Mouse (Mus musculus) G1E (cell line): ENCODE data around the gene Mex3a.

Source experiments
- CTCF ChIP-seq: IDR thresholded peaks from 2 replicates; pipeline ENCODE4 v1.5.1; 2012; ENCODE audit warnings: low read depth, low read length, inconsistent platforms, mixed read lengths
- GATA1 ChIP-seq: IDR thresholded peaks from 2 replicates; pipeline ENCODE4 v1.6.1; 2012; ENCODE audit warnings: borderline replicate concordance, low read length, inconsistent platforms, mixed read lengths
- GATA2 ChIP-seq: IDR thresholded peaks from 2 replicates; pipeline ENCODE4 v1.6.1; 2012; ENCODE audit warnings: low read depth, low read length, inconsistent platforms, borderline replicate concordance
- POLR2AphosphoS5 ChIP-seq: IDR thresholded peaks from 2 replicates; pipeline ENCODE4 v1.6.1; 2012; ENCODE audit warnings: low read depth, low read length, inconsistent platforms; ENCODE audit not compliant: insufficient replicate concordance
- TAL1 ChIP-seq: conservative IDR thresholded peaks from 2 replicates; pipeline ENCODE4 v1.6.1; 2012; ENCODE audit warnings: low read depth, low read length, inconsistent platforms, mixed read lengths

DNA sequence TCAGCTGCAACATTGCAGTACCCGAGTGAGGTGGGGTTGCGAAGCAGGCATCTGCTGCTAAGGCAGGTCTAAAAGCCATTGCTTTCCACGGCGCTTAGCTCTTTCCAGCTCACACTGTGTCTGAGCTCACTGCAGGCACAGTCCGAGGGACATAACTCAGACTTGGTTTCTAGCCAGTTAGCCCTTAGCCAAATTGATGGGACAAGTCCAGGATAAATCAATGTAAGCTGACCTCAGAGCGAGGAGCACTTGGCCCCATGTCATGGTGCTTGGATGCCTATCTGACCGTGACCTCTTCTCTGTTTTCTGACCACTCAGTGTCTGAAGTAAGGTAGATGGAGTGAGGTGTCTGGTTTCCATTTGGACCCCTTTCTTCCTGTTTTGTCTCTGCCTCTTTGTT lies 31.8 kb downstream of the Mex3a start:
- TF ChIP-seq CTCF: no peak
- no peak for TF ChIP-seq TAL1
- no peak for TF ChIP-seq POLR2AphosphoS5
- no peak for TF ChIP-seq GATA1
- no peak for TF ChIP-seq GATA2
